Mouse (Mus musculus): ENCODE results near the gene Ralgds.
A peak's percentile ranks its signal among the peaks of the same experiment; 100 is the strongest.
"Not testable (repeated sequence)": the region's sequence is repeated elsewhere in the genome, so short reads cannot be mapped to it uniquely, and the experiment has no call there.

Gene Ralgds

DNA sequence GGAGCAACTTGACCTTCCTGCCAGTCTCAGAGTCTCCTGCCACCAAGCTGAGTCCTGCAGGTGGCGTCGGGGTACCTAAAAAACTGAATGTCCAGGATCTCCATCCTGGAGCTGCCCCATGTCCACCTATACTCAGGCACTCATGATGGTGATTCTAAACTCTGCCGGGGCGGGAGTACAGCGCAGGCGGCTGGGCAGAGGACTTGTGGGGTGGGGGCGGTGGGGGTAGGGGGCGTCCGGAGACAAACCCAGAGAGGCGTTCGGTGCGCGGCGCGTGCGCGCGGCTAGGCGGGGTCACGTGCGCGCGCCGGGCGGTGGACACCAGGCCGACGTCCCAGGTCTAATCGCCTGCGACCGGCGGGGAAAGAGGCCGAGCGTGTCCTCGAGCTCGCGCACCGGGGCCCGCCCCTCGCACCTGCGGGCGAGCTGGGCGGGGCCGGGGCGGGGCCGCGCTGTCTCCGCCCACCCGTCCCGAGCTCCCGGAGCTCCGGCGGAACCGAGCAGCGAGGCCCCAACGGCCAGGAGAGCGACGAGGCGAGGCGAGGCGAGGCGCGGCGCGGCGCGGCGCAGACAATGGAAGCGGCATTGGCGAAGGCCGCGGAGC is at the start of gene Ralgds:
TSS of gene Ralgds (plus strand) at position 328 of the 604 bp plus-strand sequence.
- peak; percentile 75 to 80 for DNase-seq

DNA sequence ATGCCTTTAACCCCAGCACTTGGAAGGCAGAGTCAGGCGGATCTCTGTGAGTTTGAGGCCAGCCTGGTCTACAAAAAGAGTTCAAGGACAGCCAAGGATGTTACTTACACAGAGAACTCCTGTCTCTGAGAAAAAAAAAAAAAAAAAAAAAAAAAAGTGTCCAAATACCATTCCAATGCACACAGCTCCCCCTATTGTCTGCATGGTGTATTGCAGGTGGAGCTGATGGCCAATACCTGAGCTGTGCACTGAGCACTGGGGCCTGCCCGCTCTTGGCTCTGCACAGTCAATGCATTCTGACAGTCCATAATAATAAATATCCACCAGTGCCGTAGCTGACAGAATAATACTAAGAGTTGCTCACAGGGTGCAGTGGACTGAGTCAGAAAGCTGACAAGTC is 49.0 kb upstream of the Ralgds start:
- DNase-seq = peak; percentile 62 to 72

DNA sequence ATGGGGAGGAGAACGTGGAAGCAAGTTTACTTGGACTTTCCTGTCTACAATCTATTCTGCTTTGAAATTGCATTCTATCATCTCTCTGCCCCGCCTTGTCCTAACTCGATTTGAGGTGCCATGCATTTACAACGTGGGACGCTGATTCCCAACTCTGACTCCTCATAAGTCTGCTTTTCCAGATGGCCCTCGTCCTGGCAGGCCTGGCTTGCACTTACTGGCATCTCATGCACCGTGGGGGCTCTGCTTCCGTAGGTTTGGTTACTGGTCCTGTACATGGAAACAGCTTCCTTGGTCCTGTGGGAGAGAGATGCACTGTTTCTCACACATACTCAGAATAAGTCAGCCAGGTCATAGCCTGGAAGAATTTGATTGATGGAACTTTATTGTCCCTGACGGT is 48.0 kb upstream of the Ralgds start:
- DNase-seq = no peak

DNA sequence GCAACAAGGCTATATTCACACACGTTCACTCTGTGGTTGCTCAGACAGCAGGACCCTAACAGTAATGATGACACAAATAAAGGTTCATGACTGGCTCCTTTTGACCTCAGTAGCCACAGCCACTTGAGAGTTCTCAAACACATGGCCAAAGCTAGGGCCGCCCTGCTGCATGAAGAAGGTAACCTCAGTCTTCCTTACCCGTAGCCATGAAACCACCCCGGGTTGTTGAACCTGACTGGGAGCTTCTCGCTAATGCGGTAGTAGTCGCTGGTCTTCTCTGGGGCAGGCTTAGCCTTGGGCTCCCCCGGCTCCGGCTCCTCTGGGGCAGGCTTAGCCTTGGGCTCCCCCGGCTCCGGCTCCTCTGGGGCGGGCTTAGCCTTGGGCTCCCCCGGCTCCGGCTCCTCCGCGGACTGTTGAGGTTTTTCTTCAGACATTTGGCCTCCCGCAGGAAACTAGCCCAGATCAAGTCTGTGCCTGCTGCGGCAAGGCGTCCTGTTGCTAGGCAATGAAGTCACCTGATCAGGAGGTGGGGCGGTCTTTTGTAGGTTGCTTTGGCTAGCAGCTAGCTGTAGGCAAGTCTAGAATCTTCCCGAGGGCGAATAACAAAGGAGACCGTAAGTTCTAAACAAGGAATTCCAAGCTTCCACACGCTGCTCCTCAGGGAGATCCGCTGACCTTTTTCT is 46.9 kb upstream of the Ralgds start, which contains the start of gene 1700007K13Rik:
TSS of gene 1700007K13Rik (minus strand) at position 497 of the 683 bp plus-strand sequence.
- peak; percentile 79 to 84 for DNase-seq

DNA sequence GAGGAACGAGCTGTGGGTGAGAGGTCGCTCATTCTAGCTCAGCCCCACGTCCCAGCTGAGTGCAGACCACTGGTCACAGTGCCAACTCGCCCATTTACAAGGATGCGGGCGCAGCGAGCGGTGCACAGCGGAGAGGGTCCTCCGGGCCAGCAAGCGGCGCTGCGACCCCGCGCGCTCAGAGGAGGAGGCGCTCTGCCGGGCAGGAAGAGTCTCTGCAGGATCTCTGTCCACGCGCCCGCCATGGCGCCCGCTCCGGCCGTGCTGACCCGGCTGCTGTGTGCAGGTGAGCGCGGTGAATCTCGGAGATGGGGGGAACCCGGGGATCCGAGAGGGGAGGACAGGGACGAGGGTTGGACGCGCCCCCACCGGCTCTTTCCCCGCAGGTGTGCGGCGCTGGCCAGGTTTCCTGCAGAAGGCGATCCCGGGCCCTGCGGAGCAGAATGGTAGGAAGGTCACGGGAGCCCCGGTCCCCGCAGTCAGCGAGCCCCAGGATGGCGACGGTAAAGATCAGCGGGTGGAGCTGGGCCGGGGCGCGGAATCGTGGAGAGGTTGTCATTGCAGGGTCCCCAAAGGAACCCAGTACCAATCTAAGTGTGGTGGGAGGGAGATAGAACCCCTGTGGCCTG is 45.0 kb upstream of the Ralgds start, which contains the start of gene Mrps2:
TSS of gene Mrps2 (plus strand) at position 207 of the 626 bp plus-strand sequence.
- DNase-seq = peak; percentile 79 to 86

DNA sequence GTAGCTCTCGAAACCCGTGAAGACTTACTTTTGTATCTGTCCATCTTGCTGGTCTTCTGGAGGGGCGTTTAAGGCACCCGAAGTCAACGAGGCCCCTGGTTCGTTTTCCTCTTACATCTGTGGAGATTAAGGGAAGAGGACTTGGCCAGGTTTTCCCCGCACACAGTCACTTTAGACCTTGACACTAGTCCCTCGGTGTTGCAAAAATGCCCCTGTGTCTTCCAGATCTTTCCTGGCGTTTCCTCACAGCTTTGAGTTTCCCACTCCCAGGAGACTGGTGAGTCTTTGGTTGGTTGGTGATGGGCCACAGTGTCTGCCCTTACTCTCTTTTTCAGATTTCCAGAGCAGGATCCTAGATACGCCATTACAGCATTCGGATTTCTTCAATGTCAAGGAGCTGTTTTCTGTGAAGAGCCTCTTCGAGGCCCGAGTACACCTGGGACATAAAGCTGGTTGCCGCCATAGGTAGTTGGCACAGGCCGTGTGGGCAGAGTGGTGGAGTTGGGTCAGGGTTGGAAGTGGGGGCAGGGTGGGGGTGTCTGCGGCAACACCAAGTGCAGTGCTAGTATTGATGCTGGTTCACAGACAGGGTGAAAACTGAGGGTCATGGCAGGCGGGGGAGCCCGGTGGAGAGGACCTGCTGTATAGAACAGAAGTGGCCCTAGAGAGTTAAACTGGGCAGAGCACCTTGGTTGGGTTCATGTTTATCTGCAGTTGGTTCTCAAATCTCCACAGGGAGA is 44.3 kb upstream of the Ralgds start:
- no peak for DNase-seq

DNA sequence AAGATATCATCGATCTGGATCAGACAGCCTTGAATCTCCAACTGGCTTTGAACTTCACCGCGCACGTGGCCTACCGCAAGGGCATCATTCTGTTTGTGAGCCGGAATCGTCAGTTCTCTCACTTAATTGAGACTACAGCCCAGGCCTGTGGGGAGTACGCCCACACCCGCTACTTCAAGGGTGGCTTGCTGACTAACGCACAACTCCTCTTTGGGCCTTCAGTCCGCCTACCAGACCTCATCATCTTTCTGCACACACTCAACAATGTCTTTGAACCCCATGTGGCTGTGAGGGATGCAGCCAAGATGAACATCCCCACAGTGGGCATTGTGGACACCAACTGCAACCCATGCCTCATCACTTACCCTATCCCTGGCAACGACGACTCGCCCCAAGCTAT is 43.5 kb upstream of the Ralgds start:
- DNase-seq = no peak

DNA sequence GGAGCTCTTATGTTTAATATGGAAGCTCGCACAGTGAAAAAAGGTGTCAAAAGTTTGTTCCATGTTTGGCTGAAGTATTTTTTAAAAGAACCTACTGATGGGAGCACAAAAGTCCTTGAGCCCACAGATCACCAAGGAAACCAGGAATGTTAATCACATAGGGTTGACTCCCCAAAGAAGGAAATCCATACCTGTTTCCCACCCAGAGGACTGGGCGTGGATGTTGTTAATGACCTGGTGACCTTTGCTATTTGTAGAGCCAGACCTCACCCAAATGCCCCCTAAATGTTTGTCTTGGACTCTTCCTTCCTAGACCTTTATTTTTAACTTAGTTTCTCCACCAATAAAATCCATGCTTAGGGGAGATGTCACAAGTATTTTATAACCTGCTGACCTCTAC is 42.3 kb upstream of the Ralgds start:
- no peak for DNase-seq

DNA sequence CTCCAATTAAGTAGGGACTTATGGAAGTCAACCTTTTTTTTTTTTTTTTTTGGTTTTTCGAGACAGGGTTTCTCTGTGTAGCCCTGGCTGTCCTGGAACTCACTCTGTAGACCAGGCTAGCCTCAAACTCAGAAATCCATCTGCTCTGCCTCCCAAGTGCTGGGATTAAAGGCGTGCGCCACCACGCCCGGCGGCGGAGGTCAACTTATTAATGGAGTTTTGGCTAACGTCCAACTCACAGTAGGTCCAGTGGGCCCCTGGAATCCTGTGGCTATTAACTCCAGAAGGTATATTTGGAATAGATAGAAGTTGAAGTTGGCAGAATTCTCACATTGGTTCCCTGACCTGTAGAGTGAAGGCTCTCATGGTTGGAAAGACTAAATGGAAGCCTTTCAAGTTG is 40.9 kb upstream of the Ralgds start:
- DNase-seq = not testable (repeated sequence)

DNA sequence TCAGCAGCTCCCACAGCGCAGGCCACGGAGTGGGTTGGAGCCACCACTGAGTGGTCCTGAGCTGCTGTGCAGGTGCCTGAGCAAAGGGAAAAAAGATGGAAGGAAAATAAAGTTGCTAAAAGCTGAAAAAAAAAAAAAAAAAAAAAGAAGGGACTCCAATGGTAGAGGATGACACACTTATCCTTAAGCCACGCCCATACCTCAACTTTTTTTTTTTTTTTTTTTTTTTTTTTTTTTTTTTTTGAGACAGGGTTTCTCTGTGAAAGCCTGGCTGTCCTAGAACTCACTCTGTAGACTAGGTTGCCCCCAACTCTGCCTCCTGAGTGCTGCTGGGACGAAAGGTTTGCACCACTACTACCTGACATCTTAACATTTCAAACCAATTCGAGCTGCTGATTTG is 34.9 kb upstream of the Ralgds start:
- not testable (repeated sequence) for DNase-seq

DNA sequence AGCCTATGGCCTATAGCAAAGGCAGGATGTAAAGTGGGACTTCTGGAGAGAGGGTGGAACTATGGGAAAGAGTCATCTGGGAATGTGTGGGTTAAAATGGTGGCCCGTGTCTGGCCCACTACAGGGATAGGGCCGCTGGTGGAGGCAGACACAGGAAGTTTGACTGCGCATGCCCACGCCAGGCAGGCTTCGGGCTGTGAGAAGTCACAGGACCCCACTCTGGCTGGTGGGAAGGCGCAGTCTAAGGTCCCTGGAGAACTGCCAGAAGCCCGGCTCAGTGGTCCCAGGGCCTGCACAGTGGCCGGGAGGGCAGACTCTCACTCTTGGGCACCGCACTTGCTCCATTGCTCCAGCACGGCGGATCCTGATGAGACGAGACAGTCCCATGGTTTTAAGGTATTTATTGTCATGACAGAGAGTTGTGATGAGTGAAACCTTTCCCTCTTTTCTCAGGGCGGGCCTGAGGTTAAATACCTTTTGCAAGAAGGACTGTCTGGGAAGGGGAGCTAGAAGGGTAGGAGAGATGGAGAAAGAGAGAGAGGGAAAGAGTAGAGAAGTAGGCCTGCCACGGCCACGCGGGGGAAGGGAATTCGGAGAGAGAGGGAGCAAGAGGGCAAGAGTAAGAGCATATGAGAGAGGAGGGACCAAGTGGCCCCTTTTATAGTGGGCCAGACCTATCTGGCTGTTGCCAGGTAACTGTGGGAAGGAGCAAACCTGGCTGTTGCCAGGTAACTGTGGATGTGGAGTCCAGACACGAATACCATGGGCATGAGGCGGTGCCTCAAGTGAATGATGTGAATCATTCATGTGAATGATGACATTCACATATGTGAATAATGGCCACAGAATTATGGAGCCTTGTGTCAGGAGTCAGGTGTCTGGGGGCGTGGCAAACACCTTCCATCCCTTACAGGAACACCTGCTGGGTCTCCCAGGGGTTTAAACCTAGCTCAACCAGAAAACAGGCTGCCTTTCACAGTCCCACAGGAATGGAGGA is 33.4 kb upstream of the Ralgds start:
- DNase-seq = no peak

DNA sequence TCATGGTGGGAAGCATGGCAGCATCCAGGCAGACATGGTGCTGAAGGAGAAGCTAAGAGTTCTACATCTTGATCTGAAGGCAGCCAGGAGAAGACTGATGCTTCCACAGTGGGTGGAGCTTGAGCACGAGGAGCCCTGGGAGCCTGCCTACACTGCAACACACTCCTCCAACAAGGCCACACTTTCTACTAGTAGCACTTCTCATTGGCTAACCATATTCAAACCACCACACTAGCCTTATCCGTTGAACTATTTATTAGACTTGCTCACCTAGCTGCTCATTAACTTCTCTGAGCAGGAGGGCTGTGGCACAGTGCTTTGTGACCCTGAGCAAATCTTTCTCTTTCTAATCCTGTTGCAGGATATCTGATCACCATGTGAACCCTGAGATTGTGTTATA is 29.1 kb upstream of the Ralgds start:
- peak in 1 of 2 experiments; percentile 1 for DNase-seq

DNA sequence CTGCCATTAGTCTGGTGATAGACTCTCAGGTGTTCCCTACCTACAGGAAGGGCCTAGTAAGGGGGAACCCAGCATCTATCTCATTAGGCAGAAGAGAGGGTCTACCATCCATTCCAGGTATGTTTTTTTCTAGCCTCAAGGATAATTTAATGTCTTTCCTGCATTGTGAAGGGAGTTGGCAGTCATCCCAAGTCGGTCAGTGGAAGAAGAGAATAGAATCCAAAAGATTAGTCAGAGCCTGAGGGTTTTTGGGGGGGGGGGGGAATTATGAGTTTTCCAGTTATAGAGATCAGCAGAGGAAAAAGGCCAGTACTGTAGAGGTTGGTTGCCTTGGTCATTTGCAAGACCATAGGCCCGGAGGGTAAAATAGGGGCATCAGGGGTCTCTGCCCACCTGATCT is 18.4 kb upstream of the Ralgds start:
- DNase-seq = no peak

DNA sequence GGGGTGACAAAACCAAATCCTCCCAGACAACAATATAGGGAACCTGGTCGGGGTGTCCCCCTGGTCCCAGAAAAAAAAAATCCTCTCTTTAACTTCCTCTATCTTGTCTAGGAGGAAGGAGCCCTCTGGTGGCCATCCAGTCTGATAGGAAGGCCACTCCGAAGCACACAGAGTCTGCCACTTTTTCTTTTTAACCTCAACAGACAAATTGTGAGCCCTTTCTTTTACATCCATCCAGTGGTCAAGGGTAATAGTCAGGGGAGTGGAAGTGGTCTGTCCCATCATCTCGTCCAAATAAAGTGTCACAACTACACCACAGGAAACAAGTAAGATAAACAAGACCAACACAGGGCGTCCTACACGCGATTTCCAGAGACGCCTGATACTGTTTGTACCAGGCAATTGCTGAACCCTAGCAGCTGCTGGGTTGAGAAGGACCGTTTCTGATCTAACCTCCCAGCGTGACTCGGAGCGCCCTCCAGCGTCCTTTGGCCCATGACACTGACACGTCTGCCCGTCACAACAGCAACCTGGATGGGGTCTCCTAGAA is 17.6 kb upstream of the Ralgds start:
- DNase-seq = peak; percentile 27 to 58

DNA sequence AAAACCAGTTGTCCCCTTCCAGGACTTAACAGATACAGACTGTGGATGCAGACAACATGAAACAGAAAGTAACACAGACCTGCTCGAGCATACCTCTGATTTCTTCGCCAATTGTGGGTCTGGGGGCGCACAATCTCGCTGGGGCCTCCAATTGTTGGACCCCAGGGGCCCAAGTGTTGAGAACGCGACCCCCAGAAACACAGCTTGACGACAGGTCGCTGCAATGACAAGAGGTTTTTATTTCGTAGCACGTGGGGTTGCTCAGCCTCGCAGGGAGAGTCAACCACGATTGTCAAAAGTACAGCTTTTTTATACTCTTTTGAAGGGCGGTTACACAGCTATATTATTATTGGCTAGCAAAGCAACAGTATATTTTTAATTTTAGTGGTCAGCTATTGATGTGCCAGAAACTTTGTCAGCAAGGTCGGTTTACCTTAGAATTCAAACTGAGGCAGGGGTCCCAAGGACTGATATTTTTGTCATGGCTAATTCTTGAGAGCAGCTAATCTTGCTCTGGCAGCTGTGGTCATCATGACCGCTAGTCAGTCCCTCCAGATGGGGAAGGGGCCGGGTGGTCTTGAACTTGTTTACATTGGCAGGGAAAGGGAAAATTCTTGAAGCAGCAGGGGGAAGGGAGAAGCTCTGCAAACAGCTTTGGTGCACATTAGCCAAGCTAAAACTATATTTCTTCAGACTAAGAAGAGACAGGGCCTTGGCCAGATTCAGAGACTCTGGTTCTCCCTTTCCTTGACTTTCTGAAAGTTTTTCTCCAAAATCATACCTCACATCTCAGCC is 16.9 kb upstream of the Ralgds start:
- peak in 1 of 2 experiments; percentile 2 for DNase-seq

DNA sequence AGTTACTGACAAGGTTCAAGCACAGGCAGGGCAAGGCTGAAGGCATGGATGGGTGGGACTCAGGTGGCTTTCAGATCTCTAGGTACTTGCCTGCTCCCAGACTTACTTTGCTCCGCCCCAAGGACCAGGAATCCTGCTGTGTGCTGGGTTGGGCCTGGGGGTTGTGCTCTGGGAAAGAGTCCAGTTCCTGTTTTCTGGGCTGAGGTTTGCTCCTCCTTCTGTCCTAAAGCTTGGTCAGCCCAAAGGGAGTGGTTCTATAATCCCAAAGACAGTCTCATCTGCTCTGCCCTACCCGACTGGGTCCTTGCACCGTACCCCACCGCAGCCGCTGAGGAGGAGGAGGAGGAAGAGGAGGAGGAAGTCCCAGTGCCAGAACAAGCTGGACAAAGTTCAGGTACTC is 16.3 kb upstream of the Ralgds start, which contains the start of gene Gbgt1:
TSS of gene Gbgt1 (plus strand) at position 221 of the 400 bp plus-strand sequence.
- peak in 1 of 2 experiments; percentile 32 for DNase-seq

DNA sequence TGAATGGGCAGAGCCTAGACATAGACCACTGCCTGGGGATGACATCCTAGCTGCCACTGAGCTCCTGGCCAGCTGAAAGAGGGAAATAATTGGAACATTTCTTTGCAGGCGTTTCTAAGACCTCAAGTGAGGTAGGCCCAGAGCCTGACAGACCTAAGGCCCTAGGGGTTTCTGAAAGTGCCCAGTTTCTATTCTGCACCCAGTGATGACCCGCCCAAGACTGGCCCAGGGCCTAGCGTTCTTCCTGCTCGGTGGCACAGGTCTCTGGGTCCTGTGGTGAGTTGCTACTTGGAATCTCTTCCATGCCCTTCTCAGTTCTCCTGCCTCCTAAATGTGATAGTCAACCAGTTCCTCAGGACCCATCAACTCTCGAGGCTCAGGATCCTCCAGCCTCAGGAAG is 15.4 kb upstream of the Ralgds start:
- DNase-seq = peak in 1 of 2 experiments; percentile 3

DNA sequence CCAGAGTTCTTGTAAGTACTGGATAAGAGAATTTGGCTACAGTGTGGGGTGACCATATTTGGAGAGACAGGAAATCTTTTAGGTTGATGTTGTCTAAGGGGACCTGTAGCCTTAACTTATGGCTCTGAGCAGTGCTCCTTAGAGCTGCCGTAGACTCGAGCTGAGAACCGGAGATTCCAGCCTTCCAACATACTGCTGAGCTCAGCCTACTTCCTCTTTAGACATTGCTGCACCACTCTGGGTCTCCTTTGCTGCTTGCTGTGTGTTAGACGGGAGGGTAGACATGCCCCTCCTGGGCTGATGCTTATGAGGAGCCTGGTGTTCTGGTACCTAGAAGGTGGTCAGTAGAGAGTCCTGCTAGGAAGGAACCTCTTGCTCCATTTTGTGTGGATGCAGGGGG is 14.5 kb upstream of the Ralgds start:
- peak in 1 of 2 experiments; percentile 3 for DNase-seq

DNA sequence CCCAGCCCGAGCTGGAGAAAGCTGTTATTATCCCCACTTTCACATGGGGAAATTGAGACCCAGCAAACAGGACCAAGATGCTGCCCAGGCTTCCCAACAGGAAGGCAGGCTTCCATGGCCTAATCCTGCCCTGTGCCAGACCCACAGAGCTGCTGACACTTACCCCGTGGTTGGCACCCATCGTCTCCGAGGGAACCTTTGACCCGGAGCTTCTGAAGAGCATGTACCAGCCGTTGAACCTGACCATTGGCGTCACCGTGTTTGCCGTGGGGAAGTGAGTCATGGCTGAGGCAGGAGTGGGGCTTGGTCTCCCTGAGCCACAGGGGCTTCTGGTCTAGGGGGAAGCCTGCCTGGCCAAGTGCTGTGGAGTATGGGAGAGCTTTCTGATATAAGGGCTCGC is 9.9 kb upstream of the Ralgds start:
- DNase-seq = no peak

DNA sequence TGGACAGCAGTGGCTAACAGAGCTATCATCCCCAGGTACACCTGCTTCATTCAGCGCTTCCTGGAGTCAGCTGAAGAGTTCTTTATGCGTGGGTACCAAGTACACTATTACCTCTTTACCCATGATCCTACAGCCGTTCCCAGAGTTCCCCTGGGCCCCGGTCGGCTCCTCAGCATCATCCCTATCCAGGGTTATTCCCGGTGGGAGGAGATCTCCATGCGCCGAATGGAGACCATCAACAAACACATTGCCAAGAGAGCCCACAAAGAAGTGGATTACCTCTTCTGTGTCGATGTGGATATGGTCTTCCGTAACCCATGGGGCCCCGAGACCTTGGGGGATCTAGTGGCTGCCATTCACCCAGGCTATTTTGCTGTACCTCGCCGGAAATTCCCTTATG is 8.2 kb upstream of the Ralgds start:
- no peak for DNase-seq

DNA sequence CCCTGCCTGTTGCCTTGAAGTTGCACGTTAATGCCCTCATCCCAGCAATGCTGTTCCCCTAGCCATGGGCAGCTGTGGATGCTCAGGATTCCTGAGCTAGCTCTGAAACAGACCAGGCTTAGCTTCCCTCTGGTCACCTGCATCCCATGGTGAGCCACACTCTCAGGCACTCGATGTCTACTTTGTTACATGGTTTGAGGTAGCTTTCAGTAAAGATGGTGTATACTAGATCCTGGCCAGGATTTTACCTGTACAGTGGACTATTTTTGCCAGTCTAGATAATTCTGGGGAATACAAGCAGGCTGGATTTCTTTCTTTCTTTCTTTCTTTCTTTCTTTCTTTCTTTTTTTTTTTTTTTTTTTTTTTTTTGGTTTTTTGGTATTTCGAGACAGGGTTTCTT is 7.1 kb upstream of the Ralgds start, which contains the start of gene Gm10134:
TSS of gene Gm10134 (plus strand) at position 301 of the 400 bp plus-strand sequence.
- peak in 1 of 2 experiments; percentile 0 for DNase-seq
